In the genomic region with DNA sequence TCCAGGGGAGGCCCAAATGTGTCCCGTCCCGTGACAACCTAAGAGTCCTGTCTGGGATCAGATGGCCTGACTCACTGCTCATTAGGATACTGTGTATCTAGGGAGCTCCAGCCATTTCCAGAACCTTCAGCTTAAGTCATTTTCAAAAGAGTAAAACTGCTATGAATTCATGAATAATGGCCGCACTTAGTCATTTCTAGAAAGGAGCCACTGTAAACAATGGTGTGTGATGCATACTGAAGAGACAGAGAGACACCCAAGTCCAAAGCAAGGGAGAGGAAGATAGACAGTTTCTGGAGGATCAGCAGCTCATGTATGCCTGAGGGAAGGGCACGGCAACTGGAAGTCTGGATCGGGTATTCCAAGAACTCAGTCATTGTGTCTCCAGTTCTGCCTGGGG, we compare ENCODE assay signal across 5 mouse cellular contexts.
"Had no signal": no experiment of that assay in that cellular context is flagged by ENCODE, and none has a peak within 500 bp of the region (broad histone marks: within the 10 kb centered on the region; RNA-seq: fewer than 3 reads in every experiment).

No protein-coding gene starts in this region.

- H3K9ac ChIP-seq: neural tube, embryonic 13.5 days; neural tube, embryonic 15.5 days; stomach, embryonic 15.5 days had no signal

- H3K27me3 ChIP-seq: neural tube, embryonic 15.5 days had no signal

- DNase-seq: right cerebral cortex, postnatal 25 days had no signal

- H3K4me2 ChIP-seq: neural tube, embryonic 13.5 days; neural tube, embryonic 15.5 days; stomach, embryonic 15.5 days had no signal

- H3K4me1 ChIP-seq: stomach, embryonic 15.5 days had no signal

- H3K9me3 ChIP-seq: neural tube, embryonic 13.5 days; neural tube, embryonic 15.5 days; stomach, embryonic 15.5 days had no signal

- H3K36me3 ChIP-seq: neural tube, embryonic 13.5 days; neural tube, embryonic 15.5 days; stomach, embryonic 15.5 days had no signal

- H3K27ac ChIP-seq: neural tube, embryonic 13.5 days; neural tube, embryonic 15.5 days; stomach, embryonic 15.5 days; stomach, postnatal 0 days had no signal

- H3K4me3 ChIP-seq: neural tube, embryonic 13.5 days; neural tube, embryonic 15.5 days; stomach, embryonic 15.5 days had no signal
